Mouse (Mus musculus) limb, embryonic 14.5 days (tissue): Measurements from ENCODE around the gene Lrmda. TPM values are rescaled to one million over a fixed set of nuclear protein-coding genes. Genes with fewer than 3 reads are reported as not detected.

ENCODE experiments used
- ATAC-seq: fragments of 200-750 bp; cut with Nextera tagmentation; 2 replicates; pipeline ENCODE4 v1.8.0; 2017; ENCODE audit warnings: low read depth, moderate number of reproducible peaks, moderate TSS enrichment; ENCODE audit not compliant: low FRiP score
- DNase-seq: peaks from one replicate; pipeline ENCODE4 v3.0.0-alpha.2; 2015; ENCODE audit warnings: low spot score
- H3K27ac ChIP-seq: fragments of 300-500 bp; sonication (generic); replicated peaks from 2 replicates; pipeline ENCODE4 v1.5.1; 2014; ENCODE audit warnings: low read depth, mild to moderate bottlenecking, low read length, moderate library complexity, mixed read lengths
- H3K27me3 ChIP-seq: fragments of 300-500 bp; sonication (generic); 2 replicates; pipeline ENCODE4 v1.6.1; 2014; ENCODE audit warnings: low read length, mixed read lengths; ENCODE audit not compliant: control insufficient read depth, insufficient read depth
- H3K36me3 ChIP-seq: fragments of 300-500 bp; sonication (generic); 2 replicates; pipeline ENCODE4 v1.6.1; 2014; ENCODE audit warnings: mild to moderate bottlenecking, low read length, moderate library complexity, mixed read lengths; ENCODE audit not compliant: control insufficient read depth, insufficient read depth
- H3K4me1 ChIP-seq: fragments of 300-500 bp; sonication (generic); 2 replicates; pipeline ENCODE4 v1.6.1; 2014; ENCODE audit warnings: antibody characterized with exemption, low read length, mixed read lengths; ENCODE audit not compliant: control insufficient read depth, insufficient read depth
- H3K4me2 ChIP-seq: fragments of 300-500 bp; sonication (generic); replicated peaks from 2 replicates; pipeline ENCODE4 v1.6.1; 2014; ENCODE audit warnings: low read depth, mild to moderate bottlenecking, low read length, moderate library complexity; ENCODE audit not compliant: severe bottlenecking
- H3K4me3 ChIP-seq: fragments of 300-500 bp; sonication (generic); replicated peaks from 2 replicates; pipeline ENCODE4 v1.5.1; 2014; ENCODE audit warnings: low read length
- H3K9ac ChIP-seq: fragments of 300-500 bp; sonication (generic); 2 replicates; pipeline ENCODE4 v1.6.1; 2014; ENCODE audit warnings: mild to moderate bottlenecking, low read depth, low read length, moderate library complexity; ENCODE audit not compliant: severe bottlenecking
- H3K9me3 ChIP-seq: fragments of 300-500 bp; sonication (generic); 2 replicates; pipeline ENCODE4 v1.6.1; 2016; ENCODE audit warnings: low read length; ENCODE audit not compliant: control insufficient read depth
- POLR2A ChIP-seq: fragments of 200-500 bp; IDR thresholded peaks from 2 replicates; pipeline ENCODE4 v1.8.0; 2012; ENCODE audit warnings: inconsistent platforms, mild to moderate bottlenecking, moderate library complexity, borderline replicate concordance; ENCODE audit not compliant: insufficient read depth, insufficient read length; ENCODE audit errors: extremely low read depth
- WGBS: fragments of 180-500 bp; shearing (Covaris S2); extraction: QIAGEN DNeasy Blood & Tissue Kit; methylation state at CpG from one replicate; pipeline ENCODE4 v1.1.7; 2014; 5-methylcytosine and 5-hydroxymethylcytosine counted together
- polyA plus RNA-seq, 2 experiments: library from polyadenylated mRNA; depleted of rRNA in 1 of 2; stranded (reverse) in 1 of 2; unstranded in 1 of 2; fragments of >200 nt; fragmentation: Nextera tagmentation in 1 of 2; extraction: Ambion mirVana in 1 of 2; gene quantifications; 2 replicates each; pipeline versions ENCODE4 v1.2.1 to v1.2.3; 2012 to 2014

Lrmda gene
- polyA plus RNA-seq, 2 experiments = 0.08 to 0.72 TPM

- no peak for TF ChIP-seq POLR2A
- Histone ChIP-seq H3K4me2 (no peak overlapping the region), H3K4me1 (no peaks in the 10 kb centered on the region), H3K9ac (no peak overlapping the region), H3K27me3 (no peaks in the 10 kb centered on the region), H3K4me3 (no peak overlapping the region), H3K27ac (no peak overlapping the region), H3K36me3 (no peaks in the 10 kb centered on the region), H3K9me3 (no peaks in the 10 kb centered on the region)
- DNase-seq (no peak), ATAC-seq (no peak)
- 58% methylated on average over 3 of the region's 3 CpGs for WGBS
These were observed 163.7 kb downstream of the Lrmda start for GRCm38 (mm10) chr14:22183195-22183594.

GRCm38 (mm10) chr14:22185452-22185851, 165.9 kb downstream of the Lrmda start:
- Histone ChIP-seq H3K27ac (no peak overlapping the region), H3K4me2 (no peak overlapping the region), H3K9me3 (no peaks in the 10 kb centered on the region), H3K27me3 (no peaks in the 10 kb centered on the region), H3K4me3 (no peak overlapping the region), H3K9ac (no peak overlapping the region), H3K4me1 (no peaks in the 10 kb centered on the region), H3K36me3 (no peaks in the 10 kb centered on the region)
- WGBS = 78% methylated on average over 4 of the region's 4 CpGs
- no peak for TF ChIP-seq POLR2A
- no peak for ATAC-seq
- DNase-seq = no peak

GRCm38 (mm10) chr14:22190111-22190510, 170.6 kb downstream of the Lrmda start:
- no peak for DNase-seq
- WGBS = 48% methylated on average over 6 of the region's 6 CpGs
- Histone ChIP-seq H3K9ac (no peak overlapping the region), H3K4me3 (no peak overlapping the region), H3K27me3 (no peaks in the 10 kb centered on the region), H3K4me2 (no peak overlapping the region), H3K9me3 (no peaks in the 10 kb centered on the region), H3K36me3 (no peaks in the 10 kb centered on the region), H3K4me1 (no peaks in the 10 kb centered on the region), H3K27ac (no peak overlapping the region)
- ATAC-seq = no peak; the same call in 1 of the 2 replicates
- TF ChIP-seq POLR2A = no peak

- 57% methylated on average over 9 of the region's 9 CpGs for WGBS
- H3K27me3 ChIP-seq = no peaks in the 10 kb centered on the region
- H3K36me3 ChIP-seq = no peaks in the 10 kb centered on the region
These were observed 172.7 kb downstream of the Lrmda start for GRCm38 (mm10) chr14:22192185-22192584.

GRCm38 (mm10) chr14:22198021-22198420, 178.5 kb downstream of the Lrmda start:
- Histone ChIP-seq H3K27ac (no peak overlapping the region), H3K9me3 (no peaks in the 10 kb centered on the region), H3K36me3 (no peaks in the 10 kb centered on the region), H3K27me3 (no peaks in the 10 kb centered on the region), H3K4me2 (no peak overlapping the region), H3K9ac (no peak overlapping the region), H3K4me1 (no peaks in the 10 kb centered on the region; the same call in 1 of the 2 replicates), H3K4me3 (no peak overlapping the region)
- 34% methylated on average over 11 of the region's 11 CpGs for WGBS
- no peak for TF ChIP-seq POLR2A
- ATAC-seq (no peak), DNase-seq (no peak)

More at GRCm38 (mm10) chr14:22192185-22192584, 172.7 kb downstream of the Lrmda start:
- DNase-seq = no peak
- no peak for ATAC-seq
- no peak for TF ChIP-seq POLR2A
- Histone ChIP-seq H3K4me2 (no peak overlapping the region), H3K27ac (no peak overlapping the region), H3K4me1 (no peaks in the 10 kb centered on the region), H3K9me3 (no peaks in the 10 kb centered on the region), H3K4me3 (no peak overlapping the region), H3K9ac (no peak overlapping the region)

GRCm38 (mm10) chr14:22198641-22199425, 179.3 kb downstream of the Lrmda start:
- H3K4me2 ChIP-seq = no peak overlapping the region
- TF ChIP-seq POLR2A = no peak
- no peak for ATAC-seq
- no peaks in the 10 kb centered on the region for H3K36me3 ChIP-seq
- no peaks in the 10 kb centered on the region for H3K9me3 ChIP-seq
- H3K4me3 ChIP-seq = no peak overlapping the region
- no peaks in the 10 kb centered on the region; the same call in 1 of the 2 replicates for H3K4me1 ChIP-seq
- H3K27me3 ChIP-seq = no peaks in the 10 kb centered on the region
- H3K27ac ChIP-seq = no peak overlapping the region
- DNase-seq = no peak
- no peak overlapping the region for H3K9ac ChIP-seq
- WGBS = 59% methylated on average over 12 of the region's 12 CpGs
